Mouse (Mus musculus): ENCODE measurements around the gene Kctd10. TPM values are rescaled to one million over a fixed set of nuclear protein-coding genes. Genes with fewer than 3 reads are reported as not detected.
A peak's percentile ranks its signal among the peaks of the same experiment; 100 is the strongest.

Gene Kctd10
- 10 to 100 TPM; 43.6 to 46.9 TPM for total RNA-seq (2021)
- long read RNA-seq, experiment 1, transcript Kctd10-202 (7 exons, 3,103 nt) = major isoform, 53 of 72 reads
- long read RNA-seq, experiment 1, transcript Kctd10-201 (7 exons, 1,026 nt) = minor isoform, 9 of 72 reads
- long read RNA-seq, experiment 1, partial matches to known transcripts = 4 of 72 reads
- long read RNA-seq, experiment 1, other reads (novel, unspliced or antisense) = 6 of 72 reads
- long read RNA-seq, experiment 2, transcript Kctd10-202 (7 exons, 3,103 nt) = major isoform, 64 of 84 reads
- long read RNA-seq, experiment 2, transcript Kctd10-201 (7 exons, 1,026 nt) = minor isoform, 7 of 84 reads
- long read RNA-seq, experiment 2, partial matches to known transcripts = 10 of 84 reads
- long read RNA-seq, experiment 2, other reads (novel, unspliced or antisense) = 3 of 84 reads

- peak; percentile 79 to 83 for DNase-seq (ENCODE audit: low spot score in 2 of 2)
- intact Hi-C loops (cut with DNase I) = loop anchor here (2.0 to 5.0 kb wide), 2 partner anchors 24 to 68 kb away; no protein-coding TSS in a partner anchor
These were observed at the start of gene Kctd10, which contains the start of gene Ube3b for GRCm38 (mm10) chr5:114380209-114381012. Kctd10 (minus strand) TSS chr5:114380508. Ube3b (plus strand) TSS chr5:114380607.

DNA sequence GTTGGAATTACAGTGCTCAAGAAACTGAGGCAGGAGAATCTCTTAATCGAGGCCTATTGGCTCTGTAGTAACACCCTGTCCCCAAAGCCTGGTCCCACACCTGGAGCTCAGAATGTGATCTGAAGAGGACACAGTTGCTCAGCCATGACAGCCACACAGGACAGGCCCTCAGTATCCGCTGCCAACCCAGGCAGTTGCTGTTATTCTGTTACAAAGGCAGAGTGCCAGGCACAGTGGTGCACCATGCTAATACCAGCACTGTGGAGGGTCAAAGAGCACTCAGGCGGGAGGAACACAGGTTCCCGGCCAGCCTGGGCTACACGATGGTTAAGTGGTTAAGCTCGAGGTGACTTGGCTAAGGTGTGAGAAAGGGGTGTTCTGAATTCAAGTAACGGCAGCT, 49.5 kb upstream of the Kctd10 start:
- intact Hi-C loops (cut with DNase I) = no loop called here
- no peak for DNase-seq (ENCODE audit: low spot score in 2 of 2)

DNA sequence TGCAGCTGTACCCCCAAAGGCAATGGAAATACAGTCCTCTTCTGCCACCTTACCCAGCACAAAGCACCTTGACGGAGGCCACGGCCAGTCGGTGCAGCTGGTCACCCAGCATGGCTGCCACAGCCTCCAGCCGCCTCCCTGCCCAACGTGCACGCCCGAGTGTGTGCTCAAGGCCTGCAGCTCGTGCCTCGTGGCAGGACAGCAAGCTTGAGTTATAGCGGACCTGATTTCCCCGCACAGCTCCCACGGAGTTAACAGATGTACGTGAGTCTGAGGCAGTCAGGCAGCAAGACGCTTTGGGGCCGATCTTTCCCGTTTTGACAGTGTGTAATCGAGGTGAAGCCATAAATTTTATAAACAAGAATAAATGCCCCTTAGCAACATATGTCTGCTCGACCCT, 48.3 kb upstream of the Kctd10 start:
- intact Hi-C loops (cut with DNase I) = no loop called here
- no peak for DNase-seq (ENCODE audit: low spot score in 2 of 2)

DNA sequence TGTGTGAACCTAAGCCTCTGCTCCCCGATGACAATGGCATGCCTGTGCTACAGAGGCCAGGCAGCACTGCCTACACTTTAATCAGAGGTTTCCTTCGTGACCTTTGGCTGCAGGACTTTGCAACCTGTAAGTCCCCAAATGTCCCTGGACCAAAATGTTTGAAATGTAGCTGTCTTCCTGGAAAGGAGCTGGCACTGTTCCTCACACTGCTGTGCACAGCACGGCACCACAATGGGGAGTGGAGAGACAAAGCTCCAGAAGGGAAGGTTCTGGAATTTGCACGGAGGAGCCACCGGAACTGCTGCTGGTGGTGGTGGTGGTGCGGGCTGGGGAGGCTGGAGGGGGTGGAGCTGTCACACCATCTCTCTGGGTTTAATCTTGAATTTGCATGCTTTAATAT, 46.4 kb upstream of the Kctd10 start:
- intact Hi-C loops (cut with DNase I) = no loop called here
- no peak for DNase-seq (ENCODE audit: low spot score in 2 of 2)

DNA sequence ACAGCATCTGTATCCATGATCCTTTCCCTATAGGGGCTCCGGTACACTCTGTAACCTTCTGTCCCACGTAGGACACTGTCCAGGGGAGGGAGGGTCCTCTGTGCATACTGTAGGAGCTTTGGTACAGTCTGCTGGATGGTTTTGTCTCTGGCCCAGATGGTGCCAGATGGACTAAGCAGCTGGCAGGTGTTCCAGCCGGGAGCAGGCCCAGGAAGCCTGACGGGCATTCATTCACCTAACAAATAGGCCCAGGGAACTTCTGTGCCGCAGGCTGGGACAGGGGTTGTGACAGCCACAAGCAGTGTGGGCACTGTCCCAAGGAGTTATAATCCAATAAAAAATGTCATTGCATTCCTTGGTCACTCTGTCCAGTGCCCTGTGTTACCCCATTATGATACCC, 43.7 kb upstream of the Kctd10 start:
- DNase-seq (ENCODE audit: low spot score in 2 of 2) = peak in 1 of 2 experiments; percentile 30
- intact Hi-C loops (cut with DNase I) = no loop called here

DNA sequence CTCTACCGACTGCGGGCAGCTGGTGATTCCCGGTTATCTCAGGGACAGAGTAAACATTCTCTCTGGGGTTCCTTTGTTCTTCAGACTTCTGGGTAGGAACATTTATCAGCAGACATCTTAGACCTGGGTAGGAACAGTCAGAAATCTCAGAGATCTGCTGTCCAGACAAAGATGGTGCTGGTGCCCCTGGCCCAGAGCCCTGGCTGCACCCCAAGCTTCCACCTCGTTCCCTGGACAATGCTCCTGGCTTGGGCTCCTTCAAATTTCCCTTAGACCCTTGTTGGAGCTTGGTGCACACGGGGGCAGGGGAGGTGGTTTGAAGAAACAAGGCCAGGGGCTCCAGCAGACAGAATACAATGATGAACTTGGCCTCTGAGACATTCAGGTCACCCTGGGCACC, 42.3 kb upstream of the Kctd10 start:
- intact Hi-C loops (cut with DNase I) = no loop called here
- no peak for DNase-seq (ENCODE audit: low spot score in 2 of 2)

DNA sequence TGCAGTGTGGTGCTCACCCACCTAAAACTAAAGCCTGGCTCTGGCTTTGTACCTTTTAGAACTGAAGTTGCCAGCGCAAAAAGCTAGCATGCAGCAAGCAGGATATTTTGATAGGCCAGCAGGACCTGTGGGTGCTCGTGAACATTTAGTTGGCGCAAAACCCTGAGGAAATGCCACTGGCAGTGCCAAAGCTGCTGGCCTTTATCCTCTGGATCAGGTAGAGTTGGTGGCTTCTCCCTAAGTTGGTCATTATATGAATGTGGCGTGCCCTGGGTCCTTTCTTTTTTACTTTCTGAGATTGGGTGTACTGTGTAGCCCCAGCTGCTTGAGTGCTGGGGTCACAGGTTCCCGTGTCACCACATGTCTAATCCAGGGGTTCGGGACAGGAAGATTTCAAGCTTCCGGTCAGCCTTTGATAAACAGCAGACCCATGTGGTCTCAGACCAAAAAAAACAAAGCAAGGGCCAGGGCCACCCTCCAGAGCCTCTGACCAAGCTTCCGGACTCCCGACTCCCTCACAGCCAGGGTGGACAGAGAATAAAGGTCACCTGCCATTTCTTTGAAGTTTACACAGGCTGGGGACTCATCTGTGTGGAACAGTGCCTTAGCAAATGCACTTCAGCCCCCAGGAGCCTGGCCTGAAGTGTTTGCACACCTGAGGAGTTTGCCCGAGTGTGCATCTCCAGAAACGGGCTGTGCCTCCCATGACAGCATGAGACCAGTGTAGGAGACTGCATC, 41.4 kb upstream of the Kctd10 start:
- intact Hi-C loops (cut with DNase I) = no loop called here
- DNase-seq (ENCODE audit: low spot score in 2 of 2) = no peak

- intact Hi-C loops (cut with DNase I) = no loop called here
- DNase-seq (ENCODE audit: low spot score in 2 of 2) = no peak
These were observed 38.2 kb upstream of the Kctd10 start for GRCm38 (mm10) chr5:114418541-114418940.

DNA sequence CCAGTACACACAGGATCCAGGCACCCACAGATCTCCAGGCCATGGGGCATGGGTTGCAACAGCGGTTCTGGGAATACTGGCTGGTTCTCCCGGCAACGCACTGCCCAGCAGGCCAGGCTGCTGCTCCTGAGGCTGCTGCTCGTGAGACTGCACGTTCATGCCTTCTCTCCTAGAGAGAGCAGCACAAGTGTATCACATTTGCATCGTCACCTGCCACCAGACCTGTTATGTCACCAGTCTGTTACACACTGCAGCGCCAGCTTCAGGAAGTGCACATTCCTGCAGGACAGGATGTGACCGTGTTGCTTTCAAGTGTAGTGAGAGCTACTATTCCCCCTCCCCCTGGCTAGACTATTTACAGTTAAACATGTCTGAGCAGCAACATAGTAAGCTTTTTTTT, 36.5 kb upstream of the Kctd10 start:
- intact Hi-C loops (cut with DNase I) = no loop called here
- peak in 1 of 2 experiments; percentile 33 for DNase-seq (ENCODE audit: low spot score in 2 of 2)

DNA sequence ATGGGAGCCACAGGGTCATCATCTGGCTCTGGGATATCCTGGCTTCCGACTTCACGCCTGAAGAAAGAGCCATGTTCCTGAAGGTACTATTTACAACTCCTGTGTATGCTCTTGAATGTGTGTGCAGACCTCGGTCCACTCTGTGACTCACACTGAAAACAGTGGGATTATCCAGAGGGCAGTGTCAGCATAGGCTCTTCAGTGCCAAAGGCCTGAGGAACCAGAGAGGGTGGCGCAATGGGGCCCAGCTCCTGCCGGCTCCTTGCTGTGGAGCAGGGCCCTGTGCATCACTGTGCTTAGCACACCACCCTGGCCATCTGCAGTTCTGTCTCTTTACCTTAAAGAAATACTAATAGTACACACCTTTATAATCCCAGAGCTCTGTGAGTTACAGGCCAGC, 35.3 kb upstream of the Kctd10 start:
- no peak for DNase-seq (ENCODE audit: low spot score in 2 of 2)
- intact Hi-C loops (cut with DNase I) = no loop called here

DNA sequence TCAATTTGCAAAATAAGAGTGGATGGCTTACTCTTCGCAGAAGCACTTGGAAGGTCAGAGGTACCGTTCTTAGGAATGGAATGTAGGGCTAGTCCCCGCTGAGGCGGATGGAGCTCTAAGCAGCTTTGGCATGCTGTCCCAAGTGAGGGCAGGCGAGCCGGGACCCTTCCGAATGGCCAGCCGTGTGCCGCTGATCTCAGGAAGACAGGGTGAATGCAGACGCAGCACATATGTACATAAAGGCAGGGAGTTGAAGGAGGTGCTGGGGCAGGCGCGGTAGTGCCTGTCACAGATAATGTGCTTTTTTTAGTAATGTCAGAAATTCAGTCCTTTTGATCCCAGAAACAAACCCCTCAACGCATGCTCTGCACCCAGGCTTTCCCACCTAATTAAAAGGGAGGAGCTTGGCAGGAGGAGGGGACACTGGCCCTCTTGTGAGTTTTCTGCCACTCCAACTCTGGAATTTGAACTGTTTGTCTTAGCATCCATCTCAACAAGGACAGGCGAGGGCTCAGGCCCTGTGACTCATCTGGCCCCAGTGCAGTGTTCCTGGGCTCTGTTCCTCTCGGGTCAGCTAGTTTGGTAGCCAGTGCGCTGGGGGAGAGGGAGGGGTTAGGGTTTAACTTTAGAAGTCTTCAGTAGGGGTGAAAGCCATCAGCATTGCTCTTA, 32.9 kb upstream of the Kctd10 start:
- intact Hi-C loops (cut with DNase I) = no loop called here
- no peak for DNase-seq (ENCODE audit: low spot score in 2 of 2)

GRCm38 (mm10) chr5:114412361-114412998, 32.2 kb upstream of the Kctd10 start:
- intact Hi-C loops (cut with DNase I) = no loop called here
- DNase-seq (ENCODE audit: low spot score in 2 of 2) = no peak

- intact Hi-C loops (cut with DNase I) = no loop called here
- DNase-seq (ENCODE audit: low spot score in 2 of 2) = no peak
These were observed 30.1 kb upstream of the Kctd10 start for GRCm38 (mm10) chr5:114410429-114410828.

DNA sequence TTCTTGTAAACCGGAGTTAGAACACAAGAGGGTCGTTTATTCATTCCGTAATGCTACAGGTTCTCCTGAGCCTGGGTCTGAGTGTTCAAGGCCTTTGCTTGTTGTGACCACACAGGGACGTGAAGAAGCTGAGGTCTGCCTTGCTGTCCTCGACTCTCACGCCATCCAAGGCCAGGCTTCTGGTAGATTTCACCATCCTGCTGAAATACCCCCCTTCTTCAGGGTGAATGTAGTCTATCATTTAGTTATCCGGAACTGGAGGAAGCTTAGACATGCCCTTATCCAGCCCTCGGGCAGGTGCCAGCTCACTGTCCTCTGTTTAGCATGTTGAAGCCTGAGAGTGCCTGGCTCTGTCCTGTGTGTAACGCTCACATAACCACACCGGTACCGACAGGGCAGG, 28.5 kb upstream of the Kctd10 start:
- no peak for DNase-seq (ENCODE audit: low spot score in 2 of 2)
- intact Hi-C loops (cut with DNase I) = no loop called here

DNA sequence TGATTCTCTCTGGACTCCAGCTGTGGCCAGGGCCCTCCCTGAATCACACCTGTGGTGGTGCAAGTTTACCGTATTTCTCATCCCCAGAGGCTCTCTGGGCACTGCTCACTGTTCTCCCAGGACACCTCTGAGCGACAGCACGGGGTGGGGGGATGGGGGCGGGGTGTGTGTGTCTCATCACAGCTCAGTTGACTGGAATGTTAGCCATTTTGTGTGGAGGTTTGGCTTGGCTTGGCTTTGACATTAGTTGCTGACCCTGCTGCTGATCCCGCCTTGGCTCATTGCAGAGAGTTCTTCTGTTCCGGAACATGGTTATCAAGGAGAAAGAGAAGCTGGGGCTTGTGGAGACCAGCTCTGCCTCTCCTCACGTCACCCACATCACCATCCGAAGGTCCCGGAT, 27.5 kb upstream of the Kctd10 start:
- intact Hi-C loops (cut with DNase I) = no loop called here
- no peak for DNase-seq (ENCODE audit: low spot score in 2 of 2)

DNA sequence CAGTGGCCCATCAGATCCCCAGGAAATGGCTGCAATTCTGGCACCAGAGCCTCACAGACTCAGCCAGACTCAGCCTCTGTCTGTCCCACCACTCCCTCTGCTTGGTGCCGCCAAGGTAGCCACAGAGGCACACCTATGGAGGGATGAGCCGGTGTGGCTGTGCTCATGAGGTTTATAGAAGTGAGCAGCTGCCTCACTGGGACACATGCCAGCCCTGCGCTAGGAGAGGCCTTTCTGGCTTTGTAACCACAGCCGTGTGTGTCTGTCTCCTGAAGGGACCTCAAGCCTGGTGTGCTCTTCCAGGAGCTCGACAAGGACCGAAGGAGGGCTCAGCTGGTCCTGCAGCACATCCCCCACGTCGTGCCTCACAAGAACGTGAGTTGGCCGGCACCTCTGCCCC, 27.0 kb upstream of the Kctd10 start:
- DNase-seq (ENCODE audit: low spot score in 2 of 2) = no peak
- intact Hi-C loops (cut with DNase I) = no loop called here

- DNase-seq (ENCODE audit: low spot score in 2 of 2) = no peak
- intact Hi-C loops (cut with DNase I) = no loop called here
These were observed 26.3 kb upstream of the Kctd10 start for GRCm38 (mm10) chr5:114406592-114406991.

- intact Hi-C loops (cut with DNase I) = no loop called here
- no peak for DNase-seq (ENCODE audit: low spot score in 2 of 2)
These were observed 12.9 kb upstream of the Kctd10 start for GRCm38 (mm10) chr5:114393169-114393568.

DNA sequence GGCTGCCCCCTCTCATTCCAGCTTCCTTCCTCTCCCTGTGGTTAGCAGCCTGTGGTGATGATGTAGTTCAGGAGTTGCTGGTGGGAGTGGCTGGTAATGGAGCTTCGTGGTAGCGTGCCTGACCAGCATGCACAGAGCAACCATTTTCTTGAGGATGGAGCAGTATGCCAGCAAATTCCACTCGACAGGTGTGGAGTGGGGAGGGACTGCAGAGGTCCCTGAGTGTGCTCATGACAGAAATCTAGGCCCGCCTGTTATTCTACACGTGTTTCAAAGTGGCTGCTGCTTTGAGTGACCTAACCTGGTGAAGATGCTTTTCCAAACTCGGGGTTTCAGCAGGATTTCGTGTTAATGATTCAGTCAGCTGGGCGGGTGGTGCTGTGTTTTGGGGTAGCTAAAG, 4.1 kb upstream of the Kctd10 start:
- DNase-seq (ENCODE audit: low spot score in 2 of 2) = no peak
- intact Hi-C loops (cut with DNase I) = loop anchor here (5.0 kb wide), 1 partner anchor 72 kb away; no protein-coding TSS in a partner anchor

Measured in left cerebral cortex, postnatal 14 days (tissue).